Mouse (Mus musculus): ENCODE measurements around the gene Cblc. TPM values are rescaled to one million over a fixed set of nuclear protein-coding genes. Genes with fewer than 3 reads are reported as not detected.

Gene Cblc
- polyA plus RNA-seq, 1 experiment from 2014 or later: 1.1 TPM

DNA sequence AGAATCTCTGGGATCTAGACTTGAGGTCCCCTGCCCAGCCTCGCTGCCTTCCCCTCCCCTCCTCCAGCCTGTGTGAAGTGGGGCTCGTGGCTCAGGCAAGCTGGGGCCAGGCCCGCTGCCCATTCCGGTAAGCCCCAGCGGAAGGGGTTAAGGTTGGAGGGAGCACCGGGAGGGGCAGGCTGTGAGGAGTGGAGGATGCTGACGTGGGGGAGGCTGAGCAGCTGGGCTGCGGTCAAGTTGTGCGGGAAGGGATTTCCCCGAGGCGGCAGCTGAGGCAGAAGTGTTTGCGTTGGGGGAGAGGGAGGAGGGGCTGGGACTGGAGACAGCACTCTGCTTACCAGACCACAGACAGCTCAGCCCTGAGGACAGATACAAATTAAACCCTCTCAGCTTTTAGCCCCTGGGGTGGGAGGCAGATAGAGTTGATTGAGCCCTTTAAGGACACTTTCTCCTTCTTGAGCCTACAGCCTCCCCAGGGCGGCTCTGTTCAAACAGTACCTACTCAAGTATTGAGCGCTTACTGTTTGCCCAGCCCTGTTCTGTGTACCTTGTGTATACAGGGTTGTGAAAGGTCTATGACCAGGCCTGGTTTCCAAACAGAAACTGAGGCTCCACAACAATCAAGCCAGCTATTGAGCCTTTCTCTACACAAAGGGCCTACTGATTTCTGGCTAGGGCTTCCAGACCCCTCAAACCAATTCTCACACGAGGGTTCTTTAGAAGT, 20.9 kb upstream of the Cblc start:
- Histone ChIP-seq H3K9me3 (replicated peaks; ENCODE audit: control insufficient read depth, low read length) (no peaks in the 10 kb centered on the region), H3K27ac (replicated peaks; ENCODE audit: low read depth, low read length) (peak overlapping the region; percentile 6; the same call in 1 of the 2 replicates), H3K4me2 (ENCODE audit: low read depth, low read length) (peak overlapping the region; percentile 62; the same call in 1 of the 2 replicates), H3K27me3 (ENCODE audit: control insufficient read depth, insufficient read depth, low read length) (peaks cover 14% of the 10 kb centered on the region), H3K36me3 (replicated peaks; ENCODE audit: control insufficient read depth, insufficient read depth, low read depth, low read length) (no peaks in the 10 kb centered on the region), H3K4me1 (ENCODE audit: control insufficient read depth, insufficient read depth, low read length) (peaks cover 8% of the 10 kb centered on the region), H3K4me3 (ENCODE audit: low read depth, low read length) (0 out of 2 replicates have a peak overlapping the region, but pooled peaks have one; percentile 1), H3K9ac (replicated peaks; ENCODE audit: low read length) (peak overlapping the region; percentile 55)
- 5% methylated on average over 15 of the region's 15 CpGs for WGBS
- DNase-seq (ENCODE audit: low spot score) (peak; percentile 68), ATAC-seq (replicated peaks; ENCODE audit: insufficient number of reproducible peaks, low FRiP score, low TSS enrichment, low read depth) (peak; percentile 75)

DNA sequence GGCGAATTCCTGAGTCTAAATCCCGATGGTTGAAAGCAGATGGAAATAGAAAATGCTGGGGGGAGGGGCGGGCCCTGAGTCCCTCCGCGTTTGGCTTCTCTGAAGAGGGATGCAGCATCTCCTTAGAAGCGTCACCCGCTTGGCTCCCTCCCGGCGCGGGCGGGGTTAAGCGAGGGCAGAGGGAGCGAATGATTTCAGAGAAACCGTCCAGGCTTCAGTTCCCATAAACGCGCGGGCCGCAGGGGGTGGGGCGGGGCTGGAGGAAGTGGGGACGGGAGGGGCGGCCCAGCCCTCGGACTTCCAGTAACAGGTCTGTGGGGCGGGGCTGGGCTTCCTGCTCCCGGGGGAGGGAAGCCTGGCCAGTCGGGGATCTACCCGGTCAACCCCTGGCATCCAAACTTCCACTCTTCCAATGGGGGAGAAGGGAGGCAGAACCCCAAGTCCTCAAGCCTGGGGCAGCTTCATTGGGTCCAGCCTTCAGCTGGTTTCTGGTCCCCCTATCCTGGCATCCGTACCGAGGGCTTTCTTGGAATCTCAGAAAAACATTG, 19.7 kb upstream of the Cblc start:
- DNase-seq (ENCODE audit: low spot score) (peak; percentile 78), ATAC-seq (replicated peaks; ENCODE audit: insufficient number of reproducible peaks, low FRiP score, low TSS enrichment, low read depth) (peak; percentile 20; the same call in 1 of the 2 replicates)
- H3K4me2 ChIP-seq (ENCODE audit: low read depth, low read length): peak overlapping the region; percentile 62
- no peaks in the 10 kb centered on the region for H3K36me3 ChIP-seq (replicated peaks; ENCODE audit: control insufficient read depth, insufficient read depth, low read depth, low read length)
- H3K27me3 ChIP-seq (ENCODE audit: control insufficient read depth, insufficient read depth, low read length): peaks cover 9% of the 10 kb centered on the region
- H3K4me1 ChIP-seq (ENCODE audit: control insufficient read depth, insufficient read depth, low read length): peaks cover 8% of the 10 kb centered on the region
- H3K4me3 ChIP-seq (ENCODE audit: low read depth, low read length): peak overlapping the region; percentile 32
- peak overlapping the region; percentile 55 for H3K9ac ChIP-seq (replicated peaks; ENCODE audit: low read length)
- H3K27ac ChIP-seq (replicated peaks; ENCODE audit: low read depth, low read length): no peak overlapping the region
- H3K9me3 ChIP-seq (replicated peaks; ENCODE audit: control insufficient read depth, low read length): no peaks in the 10 kb centered on the region
- WGBS: under 1% methylated on average over 27 of the region's 28 CpGs

DNA sequence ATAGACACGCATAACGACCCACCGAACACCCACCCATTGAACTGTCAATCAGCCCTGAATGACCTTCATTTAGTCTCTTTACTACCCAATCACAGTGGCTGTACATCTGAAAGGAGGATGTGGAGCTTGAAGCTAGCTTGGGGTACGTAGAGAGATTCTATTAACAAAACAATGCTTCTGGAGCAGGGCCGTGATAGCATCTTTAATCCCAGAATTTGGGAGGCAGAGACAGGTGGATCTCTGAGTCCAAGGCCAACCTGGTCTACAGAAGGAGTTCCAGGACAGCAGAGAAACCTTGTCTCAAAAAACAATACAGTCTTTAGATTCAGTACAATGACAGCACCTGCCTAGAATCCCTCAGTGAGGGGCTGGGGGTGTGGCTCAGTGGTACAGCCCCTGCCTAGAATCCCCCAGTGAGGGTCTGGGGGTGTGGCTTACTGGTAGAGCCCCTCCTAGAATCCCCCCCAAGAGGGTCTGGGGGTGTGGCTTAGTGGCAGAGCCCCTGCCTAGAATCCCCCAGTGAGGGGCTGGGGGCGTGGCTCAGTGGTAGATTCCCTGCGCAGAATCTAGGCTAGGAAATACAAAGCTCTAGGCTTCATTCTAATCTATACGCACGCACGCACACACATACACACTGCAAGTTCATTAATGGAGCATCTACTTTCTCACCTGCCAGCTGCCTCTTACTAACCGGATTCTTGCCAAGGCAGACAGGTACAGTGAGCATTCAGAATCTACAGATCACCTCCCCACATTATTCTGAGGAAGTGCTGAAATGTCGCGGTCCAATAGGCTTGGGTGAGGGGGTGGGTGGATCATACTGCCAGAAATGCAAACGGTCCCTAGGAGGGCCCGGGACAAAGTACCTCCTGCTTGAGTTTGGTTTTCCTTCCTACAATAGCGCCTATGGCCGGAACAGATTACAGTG, 19.0 kb upstream of the Cblc start:
- no peaks in the 10 kb centered on the region for H3K9me3 ChIP-seq (replicated peaks; ENCODE audit: control insufficient read depth, low read length)
- DNase-seq (ENCODE audit: low spot score) (no peak), ATAC-seq (replicated peaks; ENCODE audit: insufficient number of reproducible peaks, low FRiP score, low TSS enrichment, low read depth) (peak; percentile 6; the same call in 1 of the 2 replicates)
- H3K9ac ChIP-seq (replicated peaks; ENCODE audit: low read length): peak overlapping the region; percentile 55
- H3K4me1 ChIP-seq (ENCODE audit: control insufficient read depth, insufficient read depth, low read length): peaks cover 8% of the 10 kb centered on the region
- peak overlapping the region; percentile 32 for H3K4me3 ChIP-seq (ENCODE audit: low read depth, low read length)
- WGBS: 26% methylated on average over 17 of the region's 17 CpGs
- H3K36me3 ChIP-seq (replicated peaks; ENCODE audit: control insufficient read depth, insufficient read depth, low read depth, low read length): no peaks in the 10 kb centered on the region
- no peak overlapping the region for H3K27ac ChIP-seq (replicated peaks; ENCODE audit: low read depth, low read length)
- peaks cover 15% of the 10 kb centered on the region for H3K27me3 ChIP-seq (ENCODE audit: control insufficient read depth, insufficient read depth, low read length)
- peak overlapping the region; percentile 62 for H3K4me2 ChIP-seq (ENCODE audit: low read depth, low read length)

DNA sequence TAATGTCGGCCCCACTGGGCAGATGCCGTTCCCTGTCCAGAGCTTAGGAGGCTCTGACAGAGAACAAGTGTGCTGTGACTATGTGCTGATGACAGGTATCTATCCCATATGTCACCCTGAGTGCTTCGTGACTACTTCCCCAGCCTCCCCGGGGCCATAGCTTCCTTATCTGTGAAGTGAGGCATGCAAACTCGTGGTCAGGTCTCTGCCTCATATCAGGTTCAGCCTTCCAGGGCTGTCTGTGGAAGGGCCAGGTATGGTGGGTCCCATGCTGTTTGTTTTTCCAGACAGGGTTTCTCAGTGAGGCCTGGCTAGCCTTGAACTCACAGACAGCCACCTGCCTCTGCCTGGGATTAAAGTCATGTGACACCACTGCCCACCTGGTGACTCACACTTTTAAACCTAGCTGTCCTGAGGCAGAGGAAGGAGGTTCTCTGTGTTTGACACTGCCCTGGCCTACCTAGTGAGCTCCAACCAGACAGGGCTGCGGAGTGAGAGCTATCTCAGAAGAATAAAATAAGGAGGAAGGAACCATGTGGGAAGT, 17.0 kb upstream of the Cblc start:
- 77% methylated on average over 6 of the region's 6 CpGs for WGBS
- Histone ChIP-seq H3K4me3 (ENCODE audit: low read depth, low read length) (no peak overlapping the region), H3K36me3 (replicated peaks; ENCODE audit: control insufficient read depth, insufficient read depth, low read depth, low read length) (no peaks in the 10 kb centered on the region), H3K4me1 (ENCODE audit: control insufficient read depth, insufficient read depth, low read length) (peaks cover 8% of the 10 kb centered on the region), H3K27ac (replicated peaks; ENCODE audit: low read depth, low read length) (no peak overlapping the region), H3K9me3 (replicated peaks; ENCODE audit: control insufficient read depth, low read length) (no peaks in the 10 kb centered on the region), H3K27me3 (ENCODE audit: control insufficient read depth, insufficient read depth, low read length) (peaks cover 33% of the 10 kb centered on the region), H3K4me2 (ENCODE audit: low read depth, low read length) (no peak overlapping the region), H3K9ac (replicated peaks; ENCODE audit: low read length) (no peak overlapping the region)
- ATAC-seq (replicated peaks; ENCODE audit: insufficient number of reproducible peaks, low FRiP score, low TSS enrichment, low read depth): no peak
- DNase-seq (ENCODE audit: low spot score): no peak

DNA sequence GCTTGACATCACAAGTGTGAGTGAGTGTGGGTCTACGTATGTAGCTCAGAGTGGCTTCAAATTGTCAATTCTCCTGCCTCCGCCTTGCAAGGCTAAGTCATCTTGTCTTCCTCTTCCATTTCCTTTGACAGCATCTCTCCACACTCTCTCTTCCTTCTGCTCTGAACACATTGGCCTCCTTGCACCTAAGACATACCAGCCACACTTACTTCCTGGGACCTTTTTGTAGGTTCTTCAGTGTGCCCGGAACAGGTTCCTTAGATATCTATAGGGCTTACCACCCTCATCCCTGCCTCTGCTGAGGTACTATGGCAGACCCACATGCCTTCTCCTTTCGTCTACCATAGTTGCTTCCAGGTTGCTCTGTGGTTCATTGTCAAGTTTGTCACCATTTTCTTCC, 16.6 kb upstream of the Cblc start:
- DNase-seq (ENCODE audit: low spot score) (no peak), ATAC-seq (replicated peaks; ENCODE audit: insufficient number of reproducible peaks, low FRiP score, low TSS enrichment, low read depth) (no peak)
- Histone ChIP-seq H3K4me3 (ENCODE audit: low read depth, low read length) (no peak overlapping the region), H3K4me2 (ENCODE audit: low read depth, low read length) (no peak overlapping the region), H3K36me3 (replicated peaks; ENCODE audit: control insufficient read depth, insufficient read depth, low read depth, low read length) (no peaks in the 10 kb centered on the region), H3K4me1 (ENCODE audit: control insufficient read depth, insufficient read depth, low read length) (peaks cover 8% of the 10 kb centered on the region), H3K9me3 (replicated peaks; ENCODE audit: control insufficient read depth, low read length) (no peaks in the 10 kb centered on the region), H3K27ac (replicated peaks; ENCODE audit: low read depth, low read length) (no peak overlapping the region), H3K9ac (replicated peaks; ENCODE audit: low read length) (no peak overlapping the region), H3K27me3 (ENCODE audit: control insufficient read depth, insufficient read depth, low read length) (peaks cover 36% of the 10 kb centered on the region)
- 85% methylated on average over 4 of the region's 4 CpGs for WGBS

DNA sequence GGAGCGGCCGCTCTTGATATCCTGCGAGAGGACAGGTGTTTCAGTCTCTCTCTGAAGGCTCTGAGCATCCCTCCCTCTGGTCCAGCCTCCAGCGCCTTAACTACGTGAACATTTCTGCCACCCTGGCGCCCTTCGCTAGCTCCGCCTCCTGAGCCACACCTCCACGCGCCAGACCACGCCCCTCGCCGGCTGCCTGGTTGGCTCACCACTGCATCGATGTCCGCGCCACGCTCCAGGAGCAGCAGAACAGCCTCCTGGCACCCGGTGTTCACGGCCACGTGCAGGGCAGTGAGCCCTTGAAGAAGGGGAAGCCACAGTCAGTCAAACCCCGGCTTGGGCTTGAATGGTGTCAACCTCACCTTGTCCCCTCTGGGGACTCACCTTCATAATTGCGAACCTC, 14.5 kb upstream of the Cblc start:
- ATAC-seq (replicated peaks; ENCODE audit: insufficient number of reproducible peaks, low FRiP score, low TSS enrichment, low read depth): peak; percentile 15; the same call in 1 of the 2 replicates
- peaks cover 37% of the 10 kb centered on the region for H3K27me3 ChIP-seq (ENCODE audit: control insufficient read depth, insufficient read depth, low read length)
- 2% methylated on average over 22 of the region's 22 CpGs for WGBS

DNA sequence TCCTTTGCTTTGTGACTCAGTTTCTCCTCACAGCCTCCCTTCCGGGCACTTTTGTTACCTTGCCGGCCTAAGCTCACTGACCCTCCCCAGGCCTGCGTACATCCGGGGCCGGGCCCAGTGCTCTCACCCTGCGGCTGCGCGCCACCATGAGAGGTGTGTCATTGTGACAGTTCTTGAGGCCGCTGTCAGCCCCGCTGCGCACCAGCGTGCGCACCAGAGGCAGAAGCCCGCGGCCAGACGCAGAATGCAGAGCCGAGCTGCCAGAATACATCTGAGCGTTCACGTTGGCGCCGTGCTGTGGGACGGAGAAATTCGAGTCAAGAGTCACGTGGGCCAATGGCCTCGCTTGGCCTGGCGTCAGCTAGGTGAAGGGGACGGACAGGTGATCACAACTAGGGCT, 12.8 kb upstream of the Cblc start:
- Histone ChIP-seq H3K36me3 (replicated peaks; ENCODE audit: control insufficient read depth, insufficient read depth, low read depth, low read length) (no peaks in the 10 kb centered on the region), H3K4me2 (ENCODE audit: low read depth, low read length) (peak overlapping the region; percentile 36), H3K4me1 (ENCODE audit: control insufficient read depth, insufficient read depth, low read length) (no peaks in the 10 kb centered on the region), H3K27me3 (ENCODE audit: control insufficient read depth, insufficient read depth, low read length) (peaks cover 37% of the 10 kb centered on the region), H3K9me3 (replicated peaks; ENCODE audit: control insufficient read depth, low read length) (no peaks in the 10 kb centered on the region; the same call in 1 of the 2 replicates), H3K27ac (replicated peaks; ENCODE audit: low read depth, low read length) (no peak overlapping the region), H3K4me3 (ENCODE audit: low read depth, low read length) (0 out of 2 replicates have a peak overlapping the region, but pooled peaks have one; percentile 11), H3K9ac (replicated peaks; ENCODE audit: low read length) (peak overlapping the region; percentile 15; the same call in 1 of the 2 replicates)
- DNase-seq (ENCODE audit: low spot score) (no peak), ATAC-seq (replicated peaks; ENCODE audit: insufficient number of reproducible peaks, low FRiP score, low TSS enrichment, low read depth) (no peak)
- WGBS: 3% methylated on average over 27 of the region's 27 CpGs

More for the DNA sequence above, 14.5 kb upstream of the Cblc start:
- H3K4me1 ChIP-seq (ENCODE audit: control insufficient read depth, insufficient read depth, low read length): no peaks in the 10 kb centered on the region
- no peaks in the 10 kb centered on the region for H3K9me3 ChIP-seq (replicated peaks; ENCODE audit: control insufficient read depth, low read length)
- H3K4me2 ChIP-seq (ENCODE audit: low read depth, low read length): peak overlapping the region; percentile 17; the same call in 1 of the 2 replicates
- no peaks in the 10 kb centered on the region for H3K36me3 ChIP-seq (replicated peaks; ENCODE audit: control insufficient read depth, insufficient read depth, low read depth, low read length)
- H3K9ac ChIP-seq (replicated peaks; ENCODE audit: low read length): no peak overlapping the region
- 0 out of 2 replicates have a peak overlapping the region, but pooled peaks have one; percentile 11 for H3K4me3 ChIP-seq (ENCODE audit: low read depth, low read length)
- no peak overlapping the region for H3K27ac ChIP-seq (replicated peaks; ENCODE audit: low read depth, low read length)
- DNase-seq (ENCODE audit: low spot score): peak; percentile 57
